Mouse (Mus musculus) intestine, embryonic 14.5 days (tissue): ENCODE results near the gene Skint7. TPM values are rescaled to one million over a fixed set of nuclear protein-coding genes. Genes with fewer than 3 reads are reported as not detected.
"Not testable (repeated sequence)": the region's sequence is repeated elsewhere in the genome, so short reads cannot be mapped to it uniquely, and the experiment has no call there.

ENCODE experiments used
- ATAC-seq: fragments of 200-750 bp; cut with Nextera tagmentation; replicated peaks from 2 replicates; pipeline ENCODE4 v1.8.0; 2017; ENCODE audit warnings: low read depth, moderate number of reproducible peaks, moderate TSS enrichment, moderate library complexity; ENCODE audit not compliant: low FRiP score, low TSS enrichment
- DNase-seq: peaks from one replicate; pipeline ENCODE4 v3.0.0-alpha.2; 2018; ENCODE audit warnings: low spot score
- H3K27ac ChIP-seq: fragments of 300-500 bp; sonication (generic); 2 replicates; pipeline ENCODE4 v1.5.1; 2014; ENCODE audit warnings: low read depth, mild to moderate bottlenecking, control low read depth
- H3K27me3 ChIP-seq: fragments of 300-500 bp; sonication (generic); replicated peaks from 2 replicates; pipeline ENCODE4 v1.6.1; 2014; ENCODE audit warnings: low read length, control low read depth; ENCODE audit not compliant: control insufficient read depth, insufficient read depth
- H3K36me3 ChIP-seq: fragments of 300-500 bp; sonication (generic); 2 replicates; pipeline ENCODE4 v1.6.1; 2014; ENCODE audit warnings: low read length, control low read depth; ENCODE audit not compliant: control insufficient read depth, insufficient read depth
- H3K4me1 ChIP-seq: fragments of 300-500 bp; sonication (generic); replicated peaks from 2 replicates; pipeline ENCODE4 v1.6.1; 2014; ENCODE audit warnings: low read length, control low read depth, mixed read lengths; ENCODE audit not compliant: control insufficient read depth, insufficient read depth
- H3K4me2 ChIP-seq: fragments of 300-500 bp; sonication (generic); 2 replicates; pipeline ENCODE4 v1.6.1; 2014; ENCODE audit warnings: low read length
- H3K4me3 ChIP-seq: fragments of 300-500 bp; sonication (generic); 2 replicates; pipeline ENCODE4 v1.5.1; 2014; ENCODE audit warnings: low read depth, low read length, control low read depth, mixed read lengths
- H3K9ac ChIP-seq: fragments of 300-500 bp; sonication (generic); 2 replicates; pipeline ENCODE4 v1.6.1; 2014; ENCODE audit warnings: mild to moderate bottlenecking, low read length
- H3K9me3 ChIP-seq: fragments of 300-500 bp; sonication (generic); 2 replicates; pipeline ENCODE4 v1.6.1; 2016; ENCODE audit warnings: low read length, control low read depth; ENCODE audit not compliant: control insufficient read depth
- WGBS: fragments of 180-500 bp; shearing (Covaris S2); extraction: QIAGEN DNeasy Blood & Tissue Kit; methylation state at CpG from one replicate; pipeline ENCODE4 v1.1.7; 2014; 5-methylcytosine and 5-hydroxymethylcytosine counted together
- polyA plus RNA-seq: library from polyadenylated mRNA; unstranded; fragments of >200 nt; fragmentation: Nextera tagmentation; extraction: Ambion mirVana; gene quantifications from 2 replicates; pipeline ENCODE4 v1.2.1, GENCODE M21; 2014

Skint7 gene
- polyA plus RNA-seq = not detected in 2 replicates

DNA sequence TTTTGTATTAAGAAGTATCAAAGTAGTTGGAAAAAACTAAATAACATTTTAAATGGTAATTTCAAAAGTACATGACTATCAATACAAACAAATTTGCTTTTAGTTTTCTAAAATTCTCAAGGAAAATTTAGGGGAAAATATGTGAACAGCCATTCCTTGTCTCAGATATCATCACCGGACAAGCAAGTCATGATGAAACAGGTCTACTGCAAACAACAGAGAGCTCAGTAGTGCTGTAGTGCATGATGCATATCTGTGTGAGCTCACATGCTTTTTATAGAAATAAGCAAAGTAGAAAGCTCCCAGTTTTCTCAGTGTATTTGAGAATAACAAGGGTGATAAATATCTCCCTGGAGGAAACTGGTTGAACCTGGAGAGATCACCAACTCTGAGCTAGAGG lies at the start of gene Skint7:
Skint7 (plus strand) TSS at position 301 of the 400 bp plus-strand sequence.
- no peak within 1 kb of the TSS for H3K4me3 ChIP-seq
- no peaks in the 10 kb centered on the region for H3K36me3 ChIP-seq
- no peak for ATAC-seq
- WGBS = 90% methylated on average over 1 of the region's 1 CpGs
- H3K9ac ChIP-seq = no peak within 1 kb of the TSS
- no peak within 1 kb of the TSS for H3K4me2 ChIP-seq
- no peak within 1 kb of the TSS for H3K27ac ChIP-seq
- no peaks in the 10 kb centered on the region for H3K27me3 ChIP-seq
- H3K4me1 ChIP-seq = no peaks in the 10 kb centered on the region
- DNase-seq = no peak
- no peaks in the 10 kb centered on the region for H3K9me3 ChIP-seq

DNA sequence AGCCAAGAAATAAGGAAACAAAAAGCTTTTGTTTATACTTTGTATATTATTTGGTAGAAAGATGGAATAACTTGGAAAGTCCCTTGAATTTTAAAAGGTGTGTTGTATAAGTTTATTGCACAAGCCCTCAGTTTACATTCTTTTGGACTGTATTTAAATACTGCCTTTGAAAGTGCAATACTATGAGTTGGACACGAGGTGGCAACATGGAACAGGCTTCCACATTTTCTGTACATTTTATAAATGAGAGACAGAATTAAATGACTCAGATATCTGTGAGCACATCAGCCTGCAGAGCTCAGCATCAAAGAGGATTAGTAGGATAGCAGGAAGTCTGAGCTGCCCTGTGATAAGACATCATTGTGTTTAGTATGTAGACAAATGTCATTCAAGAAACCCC lies 11.4 kb upstream of the Skint7 start:
- ATAC-seq = no peak
- H3K9me3 ChIP-seq = no peaks in the 10 kb centered on the region
- 20% methylated on average over 1 of the region's 1 CpGs for WGBS
- no peak overlapping the region for H3K27ac ChIP-seq
- no peaks in the 10 kb centered on the region for H3K27me3 ChIP-seq
- no peak overlapping the region for H3K4me2 ChIP-seq
- no peak for DNase-seq
- no peaks in the 10 kb centered on the region for H3K36me3 ChIP-seq
- H3K4me3 ChIP-seq = no peak overlapping the region
- no peak overlapping the region for H3K9ac ChIP-seq
- no peaks in the 10 kb centered on the region for H3K4me1 ChIP-seq

DNA sequence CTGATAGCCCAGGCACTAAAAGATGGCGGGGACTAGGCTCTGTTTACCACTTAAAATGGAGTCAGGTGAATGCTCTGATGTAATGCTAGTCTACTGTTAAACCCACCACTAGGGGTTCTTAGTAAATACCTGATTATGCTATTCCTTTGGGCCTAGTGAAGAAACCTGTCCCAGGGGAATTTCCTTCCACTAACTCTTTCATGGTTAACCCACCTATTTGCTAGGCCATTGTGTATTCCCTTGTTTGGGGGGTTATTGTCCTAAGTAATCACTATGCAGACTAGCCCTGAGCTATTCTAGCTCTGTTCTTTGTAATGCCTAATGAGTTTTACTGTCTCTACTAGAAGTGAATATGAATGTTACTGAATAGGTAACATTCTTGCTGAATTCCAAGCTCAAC lies 9.5 kb upstream of the Skint7 start:
- H3K27me3 ChIP-seq, H3K36me3 ChIP-seq, DNase-seq, ATAC-seq, H3K4me2 ChIP-seq, H3K9ac ChIP-seq, H3K9me3 ChIP-seq, H3K27ac ChIP-seq, H3K4me3 ChIP-seq, H3K4me1 ChIP-seq: not testable (repeated sequence)
- 85% methylated on average over 1 of the region's 1 CpGs for WGBS

DNA sequence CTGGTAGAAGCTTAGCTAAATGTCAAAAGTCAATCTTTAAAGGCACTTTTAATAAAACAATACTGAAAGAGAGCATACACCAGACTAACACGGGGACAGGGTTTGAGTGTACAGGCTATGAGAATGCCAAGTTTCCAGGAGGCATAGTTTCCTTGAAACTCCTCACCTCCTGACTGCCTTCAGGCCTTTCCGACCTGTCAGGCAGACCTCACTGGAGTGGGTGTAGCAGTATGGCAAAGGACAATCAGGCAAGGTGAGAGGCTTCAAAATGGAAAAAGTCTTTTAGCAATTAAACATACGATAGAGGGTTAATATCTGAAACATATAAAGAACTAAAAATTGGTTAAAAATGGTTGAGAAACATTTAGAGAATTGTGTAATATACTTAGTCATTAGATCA lies 9.1 kb upstream of the Skint7 start:
- Histone ChIP-seq H3K27me3 (no peaks in the 10 kb centered on the region), H3K4me2 (no peak overlapping the region), H3K27ac (no peak overlapping the region), H3K9ac (no peak overlapping the region), H3K9me3 (no peaks in the 10 kb centered on the region), H3K4me3 (no peak overlapping the region), H3K4me1 (no peaks in the 10 kb centered on the region), H3K36me3 (no peaks in the 10 kb centered on the region)
- DNase-seq (no peak), ATAC-seq (no peak)
- 90% methylated on average over 3 of the region's 3 CpGs for WGBS

DNA sequence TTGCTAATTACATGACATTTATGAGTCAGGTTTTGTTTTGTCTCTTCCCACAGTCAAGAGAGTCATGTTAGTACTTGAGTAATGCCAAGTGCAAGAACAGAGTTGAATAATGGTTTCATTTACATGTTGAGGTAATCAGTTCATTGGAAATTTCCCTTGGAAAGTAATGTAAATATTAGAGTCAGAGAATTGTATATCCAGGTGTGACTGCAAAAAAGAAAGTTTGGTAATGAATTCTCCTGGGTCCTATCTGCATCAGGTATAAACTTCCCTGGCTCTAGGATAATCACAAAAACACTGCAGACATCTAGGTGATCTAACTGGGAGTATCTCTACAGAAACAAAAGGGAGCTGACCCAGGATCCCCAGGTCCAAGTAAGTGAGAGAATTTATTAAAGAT lies 33.2 kb downstream of the Skint7 start, which contains the start of gene Skint1:
Skint1 (plus strand) TSS at position 301 of the 400 bp plus-strand sequence.
- Histone ChIP-seq H3K4me1 (no peaks in the 10 kb centered on the region), H3K36me3 (no peaks in the 10 kb centered on the region), H3K4me2 (no peak within 1 kb of the TSS), H3K27ac (no peak within 1 kb of the TSS), H3K27me3 (no peaks in the 10 kb centered on the region), H3K4me3 (no peak within 1 kb of the TSS), H3K9ac (no peak within 1 kb of the TSS), H3K9me3 (no peaks in the 10 kb centered on the region)
- ATAC-seq = no peak
- no peak for DNase-seq

Other genes with a start within 250 kb of the Skint7 start
- 0.13 and 0.74 TPM in 2 replicates for gene Slc5a9, start 70.0 kb upstream of the Skint7 start, polyA plus RNA-seq
- not detected in 2 replicates for gene Skint8, start 53.5 kb upstream of the Skint7 start, polyA plus RNA-seq
- not detected in 2 replicates for gene Skint1, start 33.3 kb downstream of the Skint7 start, polyA plus RNA-seq
- not detected in 2 replicates for gene Skint4, start 99.1 kb downstream of the Skint7 start, polyA plus RNA-seq